Mouse (Mus musculus): Measurements from ENCODE around the gene Pelo. TPM values are rescaled to one million over a fixed set of nuclear protein-coding genes. Genes with fewer than 3 reads are reported as not detected.

The Pelo gene
- polyA plus RNA-seq, 1 experiment from 2014 or later: 5.7 TPM

DNA sequence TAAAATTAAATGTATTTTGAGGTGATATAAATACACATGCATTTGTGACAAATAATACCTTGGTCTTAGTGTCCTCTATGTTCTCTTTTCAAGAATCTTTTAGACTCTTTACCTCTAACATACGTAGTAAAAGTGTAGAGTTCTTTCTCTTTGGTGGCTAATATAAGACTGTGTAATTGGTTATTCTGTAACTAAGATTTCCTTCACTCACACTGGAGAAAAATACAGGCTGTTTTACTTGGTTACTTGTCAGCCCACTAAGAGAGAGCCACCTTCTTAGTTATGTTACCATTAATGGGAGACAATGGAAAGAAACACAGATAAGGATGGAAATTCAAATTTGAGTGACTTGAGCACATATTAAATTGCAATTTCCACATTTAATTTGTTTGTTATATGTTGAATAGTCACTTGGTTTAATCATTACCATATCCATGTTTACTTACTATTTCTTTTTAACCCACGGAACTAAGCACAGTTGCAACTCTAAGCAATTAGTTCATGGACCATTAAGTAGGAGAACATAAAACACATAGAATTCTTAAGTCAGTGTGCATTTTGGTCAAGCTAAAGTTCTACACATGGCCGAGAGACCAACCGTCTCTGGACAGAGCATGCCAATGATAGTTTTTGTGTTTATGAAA lies 22.5 kb downstream of the Pelo start:
- Histone ChIP-seq H3K9ac (ENCODE audit: low read depth, low read length) (no peak overlapping the region), H3K27me3 (replicated peaks; ENCODE audit: control insufficient read depth, insufficient read depth, low read length) (no peaks in the 10 kb centered on the region), H3K4me1 (ENCODE audit: control insufficient read depth, insufficient read depth, low read length) (no peaks in the 10 kb centered on the region), H3K4me3 (ENCODE audit: low read length) (no peak overlapping the region), H3K27ac (ENCODE audit: low read length) (no peak overlapping the region), H3K36me3 (ENCODE audit: control insufficient read depth, insufficient read depth, low read length) (no peaks in the 10 kb centered on the region), H3K4me2 (ENCODE audit: low read depth, low read length) (no peak overlapping the region), H3K9me3 (ENCODE audit: control insufficient read depth, low read length) (no peaks in the 10 kb centered on the region)
- WGBS: 80% methylated on average over 4 of the region's 4 CpGs
- no peak for ATAC-seq

DNA sequence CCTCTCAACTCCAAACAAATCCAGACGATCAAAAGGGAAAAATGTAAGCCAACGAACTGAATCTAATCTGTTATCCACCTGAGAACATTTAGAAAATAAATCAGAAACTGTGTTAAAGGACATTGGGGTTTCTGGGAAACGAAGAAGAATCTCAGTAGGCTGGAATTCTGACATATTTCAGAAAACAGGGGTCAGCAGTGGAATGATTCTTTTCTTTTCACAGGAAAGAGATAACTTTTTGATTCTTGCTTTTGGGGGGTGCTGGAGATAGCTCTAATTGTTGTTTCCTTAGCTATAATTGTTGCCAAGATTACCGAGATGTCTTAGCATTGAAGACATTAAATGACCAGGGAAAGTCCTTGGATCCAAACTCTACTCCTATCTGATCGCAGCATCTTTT lies 32.4 kb downstream of the Pelo start:
- peaks cover 11% of the 10 kb centered on the region; the same call in 1 of the 2 replicates for H3K4me1 ChIP-seq (ENCODE audit: control insufficient read depth, insufficient read depth, low read length)
- H3K4me3 ChIP-seq (ENCODE audit: low read length): no peak overlapping the region
- no peak overlapping the region for H3K9ac ChIP-seq (ENCODE audit: low read depth, low read length)
- no peak for ATAC-seq
- H3K36me3 ChIP-seq (ENCODE audit: control insufficient read depth, insufficient read depth, low read length): no peaks in the 10 kb centered on the region
- no peak overlapping the region for H3K27ac ChIP-seq (ENCODE audit: low read length)
- H3K9me3 ChIP-seq (ENCODE audit: control insufficient read depth, low read length): no peaks in the 10 kb centered on the region
- 85% methylated on average over 5 of the region's 5 CpGs for WGBS
- no peak overlapping the region for H3K4me2 ChIP-seq (ENCODE audit: low read depth, low read length)
- no peaks in the 10 kb centered on the region for H3K27me3 ChIP-seq (replicated peaks; ENCODE audit: control insufficient read depth, insufficient read depth, low read length)

DNA sequence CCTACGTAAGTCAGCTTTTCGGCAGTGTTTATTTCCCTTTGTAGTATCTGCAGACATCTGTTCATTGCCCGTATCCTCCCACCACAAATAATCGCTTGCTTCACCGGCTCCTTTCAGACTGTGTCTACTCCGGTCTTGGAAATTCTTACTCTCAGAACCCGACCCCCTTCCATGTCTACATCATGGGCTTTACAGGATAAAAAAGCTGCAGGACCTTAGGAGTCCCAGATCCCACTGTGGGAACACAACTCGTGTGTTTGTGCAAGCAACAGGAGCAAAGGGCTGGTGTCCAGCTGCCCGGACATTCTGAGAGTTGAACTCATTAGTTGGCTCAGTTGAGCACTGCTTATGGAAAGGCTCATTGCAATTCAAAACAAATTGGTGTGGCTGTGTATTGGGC lies 35.2 kb downstream of the Pelo start:
- no peaks in the 10 kb centered on the region for H3K36me3 ChIP-seq (ENCODE audit: control insufficient read depth, insufficient read depth, low read length)
- H3K4me1 ChIP-seq (ENCODE audit: control insufficient read depth, insufficient read depth, low read length): peaks cover 16% of the 10 kb centered on the region
- no peaks in the 10 kb centered on the region for H3K9me3 ChIP-seq (ENCODE audit: control insufficient read depth, low read length)
- ATAC-seq: 0 out of 2 replicates have a peak, but pooled peaks have one; percentile 33
- H3K4me2 ChIP-seq (ENCODE audit: low read depth, low read length): peak overlapping the region; percentile 33
- no peak overlapping the region for H3K4me3 ChIP-seq (ENCODE audit: low read length)
- no peak overlapping the region for H3K27ac ChIP-seq (ENCODE audit: low read length)
- WGBS: 41% methylated on average over 9 of the region's 9 CpGs
- no peaks in the 10 kb centered on the region for H3K27me3 ChIP-seq (replicated peaks; ENCODE audit: control insufficient read depth, insufficient read depth, low read length)
- H3K9ac ChIP-seq (ENCODE audit: low read depth, low read length): no peak overlapping the region

DNA sequence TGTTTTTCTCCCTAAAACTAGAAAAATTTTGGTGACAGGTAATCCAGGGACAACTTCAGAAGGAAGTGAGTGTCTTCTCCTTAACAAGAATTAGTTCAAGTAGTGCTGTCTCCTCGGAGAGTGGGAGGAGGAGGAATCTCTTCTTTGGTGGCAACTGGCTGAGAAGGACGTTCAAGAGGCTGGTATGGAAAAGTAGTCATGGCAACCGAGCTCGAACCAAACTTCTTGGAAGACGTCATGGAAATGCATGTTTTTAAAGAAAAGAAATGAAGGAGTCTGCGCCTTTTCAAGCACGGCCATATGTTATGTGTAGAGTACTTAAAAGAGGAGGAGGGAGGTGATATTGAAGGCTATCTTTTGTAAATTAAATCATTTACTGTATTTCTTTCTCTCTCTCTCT lies 37.4 kb downstream of the Pelo start:
- Histone ChIP-seq H3K4me1 (ENCODE audit: control insufficient read depth, insufficient read depth, low read length) (peaks cover 16% of the 10 kb centered on the region), H3K27ac (ENCODE audit: low read length) (no peak overlapping the region), H3K27me3 (replicated peaks; ENCODE audit: control insufficient read depth, insufficient read depth, low read length) (no peaks in the 10 kb centered on the region), H3K36me3 (ENCODE audit: control insufficient read depth, insufficient read depth, low read length) (no peaks in the 10 kb centered on the region), H3K4me2 (ENCODE audit: low read depth, low read length) (no peak overlapping the region), H3K4me3 (ENCODE audit: low read length) (no peak overlapping the region), H3K9ac (ENCODE audit: low read depth, low read length) (no peak overlapping the region), H3K9me3 (ENCODE audit: control insufficient read depth, low read length) (no peaks in the 10 kb centered on the region)
- ATAC-seq: no peak
- WGBS: 75% methylated on average over 7 of the region's 7 CpGs

DNA sequence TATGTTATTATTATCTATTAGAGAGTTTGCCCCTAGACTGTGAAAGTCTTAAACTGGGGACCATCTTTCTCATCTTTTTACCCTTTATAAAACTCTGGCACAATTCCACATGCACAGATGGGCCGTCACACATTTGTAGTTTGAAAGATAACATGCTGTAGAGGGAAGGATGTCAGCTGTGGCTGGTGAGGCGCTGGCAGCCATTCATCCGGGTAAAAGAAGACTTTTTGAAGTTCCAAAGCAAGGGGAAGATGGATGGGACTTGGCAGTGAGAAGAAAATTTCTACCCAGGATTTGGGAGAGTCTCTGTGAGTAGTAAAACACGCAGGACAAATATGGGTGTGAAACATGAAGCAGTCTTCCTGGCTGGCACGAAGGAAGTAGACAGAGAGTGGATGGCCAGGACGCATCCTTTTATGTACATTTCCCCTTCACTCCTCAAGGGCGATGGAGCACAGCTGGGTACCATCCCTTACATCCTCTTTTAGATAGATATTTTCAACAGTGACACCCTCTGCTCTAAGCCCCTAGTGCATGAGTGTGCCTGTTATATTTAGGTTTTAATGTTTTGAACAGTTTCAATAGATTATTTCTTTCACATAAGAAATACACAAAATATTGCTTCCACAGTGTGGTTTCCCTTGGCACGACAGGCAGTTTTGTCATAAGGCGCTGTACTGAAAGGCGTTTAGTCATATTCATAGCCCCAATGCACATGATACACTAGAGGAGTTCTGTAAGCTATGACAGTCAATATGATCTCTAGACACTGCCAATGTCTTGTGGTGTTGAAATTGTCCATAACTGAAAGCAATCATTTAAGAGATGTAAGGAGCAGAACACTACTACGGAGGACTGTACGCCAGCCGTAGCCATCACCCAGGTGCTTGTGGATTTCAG lies 39.1 kb downstream of the Pelo start:
- Histone ChIP-seq H3K4me3 (ENCODE audit: low read length) (no peak overlapping the region), H3K4me1 (ENCODE audit: control insufficient read depth, insufficient read depth, low read length) (peaks cover 16% of the 10 kb centered on the region), H3K9ac (ENCODE audit: low read depth, low read length) (no peak overlapping the region), H3K36me3 (ENCODE audit: control insufficient read depth, insufficient read depth, low read length) (no peaks in the 10 kb centered on the region), H3K27me3 (replicated peaks; ENCODE audit: control insufficient read depth, insufficient read depth, low read length) (no peaks in the 10 kb centered on the region), H3K27ac (ENCODE audit: low read length) (peak overlapping the region; percentile 33), H3K4me2 (ENCODE audit: low read depth, low read length) (no peak overlapping the region), H3K9me3 (ENCODE audit: control insufficient read depth, low read length) (no peaks in the 10 kb centered on the region)
- ATAC-seq: peak; percentile 70
- WGBS: 65% methylated on average over 13 of the region's 13 CpGs

DNA sequence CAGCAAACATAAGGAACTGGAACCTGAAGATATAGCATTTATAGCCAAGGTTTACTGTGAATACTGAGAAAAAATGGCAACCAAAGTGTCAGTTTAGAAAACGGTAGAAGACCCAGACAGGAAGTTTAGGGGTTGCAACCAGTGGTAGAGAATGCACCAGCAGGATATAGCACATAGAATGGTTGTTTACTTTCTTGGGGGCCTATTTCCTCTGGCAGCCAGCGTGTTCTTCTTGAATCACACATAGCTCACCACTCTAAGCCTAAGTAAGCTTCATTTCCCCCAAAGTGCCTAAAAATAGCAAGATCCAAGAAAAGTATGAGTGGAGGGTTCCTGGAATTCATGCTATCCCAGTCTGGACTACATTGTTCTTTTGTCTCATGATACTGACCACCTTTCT lies 47.3 kb downstream of the Pelo start:
- no peaks in the 10 kb centered on the region for H3K27me3 ChIP-seq (replicated peaks; ENCODE audit: control insufficient read depth, insufficient read depth, low read length)
- no peak overlapping the region for H3K9ac ChIP-seq (ENCODE audit: low read depth, low read length)
- no peaks in the 10 kb centered on the region for H3K9me3 ChIP-seq (ENCODE audit: control insufficient read depth, low read length)
- no peak for ATAC-seq
- no peak overlapping the region; the same call in 1 of the 2 replicates for H3K27ac ChIP-seq (ENCODE audit: low read length)
- no peaks in the 10 kb centered on the region for H3K36me3 ChIP-seq (ENCODE audit: control insufficient read depth, insufficient read depth, low read length)
- 0 out of 2 replicates have a peak, but pooled peaks cover 3% of the 10 kb centered on the region for H3K4me1 ChIP-seq (ENCODE audit: control insufficient read depth, insufficient read depth, low read length)
- no peak overlapping the region for H3K4me2 ChIP-seq (ENCODE audit: low read depth, low read length)
- WGBS: 37% methylated on average over 2 of the region's 2 CpGs
- no peak overlapping the region for H3K4me3 ChIP-seq (ENCODE audit: low read length)

Other genes with a start within 250 kb of the Pelo start
- 4.3 and 5.9 TPM in 2 replicates for gene Itga2, start 158.1 kb downstream of the Pelo start, polyA plus RNA-seq (2015; fragmentation: Nextera tagmentation; extraction: Ambion mirVana)
- 5.5 and 5.9 TPM in 2 replicates for gene Gm49395, start 11.7 kb upstream of the Pelo start, polyA plus RNA-seq (2015; fragmentation: Nextera tagmentation; extraction: Ambion mirVana)
- 15.4 and 18.6 TPM in 2 replicates for gene Itga1, start 11.8 kb upstream of the Pelo start, polyA plus RNA-seq (2015; fragmentation: Nextera tagmentation; extraction: Ambion mirVana)